Mouse (Mus musculus) liver, embryonic 11.5 days (tissue): ENCODE results near the gene Tnn. TPM values are rescaled to one million over a fixed set of nuclear protein-coding genes. Genes with fewer than 3 reads are reported as not detected.

Experiments used
- ATAC-seq: fragments of 200-750 bp; cut with Nextera tagmentation; replicated peaks from 2 replicates; pipeline ENCODE4 v1.8.0; 2017; ENCODE audit warnings: moderate number of reproducible peaks, mild to moderate bottlenecking, moderate TSS enrichment, moderate library complexity; ENCODE audit not compliant: low FRiP score
- DNase-seq: peaks from one replicate; pipeline ENCODE4 v3.0.0-alpha.2; 2017; ENCODE audit warnings: low spot score
- H3K27ac ChIP-seq: fragments of 300-500 bp; sonication (generic); 2 replicates; pipeline ENCODE4 v1.5.1; 2014; ENCODE audit warnings: mild to moderate bottlenecking, low read depth, low read length, control low read depth
- H3K27me3 ChIP-seq: fragments of 300-500 bp; sonication (generic); replicated peaks from 2 replicates; pipeline ENCODE4 v1.6.1; 2014; ENCODE audit warnings: low read length, mixed read lengths; ENCODE audit not compliant: control insufficient read depth, insufficient read depth
- H3K36me3 ChIP-seq: fragments of 300-500 bp; sonication (generic); 2 replicates; pipeline ENCODE4 v1.6.1; 2014; ENCODE audit warnings: mild to moderate bottlenecking, low read length, moderate library complexity, mixed read lengths; ENCODE audit not compliant: control insufficient read depth, insufficient read depth
- H3K4me1 ChIP-seq: fragments of 300-500 bp; sonication (generic); replicated peaks from 2 replicates; pipeline ENCODE4 v1.6.1; 2014; ENCODE audit warnings: low read length, mixed read lengths; ENCODE audit not compliant: control insufficient read depth, insufficient read depth
- H3K4me2 ChIP-seq: fragments of 300-500 bp; sonication (generic); 2 replicates; pipeline ENCODE4 v1.6.1; 2014; ENCODE audit warnings: mild to moderate bottlenecking, control low read depth, moderate library complexity
- H3K4me3 ChIP-seq: fragments of 300-500 bp; sonication (generic); 2 replicates; pipeline ENCODE4 v1.5.1; 2014; ENCODE audit warnings: low read depth, low read length, control low read depth
- H3K9ac ChIP-seq: fragments of 300-500 bp; sonication (generic); 2 replicates; pipeline ENCODE4 v1.6.1; 2014; ENCODE audit warnings: low read depth, low read length, control low read depth
- H3K9me3 ChIP-seq: fragments of 300-500 bp; sonication (generic); 2 replicates; pipeline ENCODE4 v1.6.1; 2016; ENCODE audit warnings: low read length, inconsistent platforms, mixed read lengths; ENCODE audit not compliant: control insufficient read depth
- whole genome bisulfite sequencing: fragments of 180-500 bp; shearing (Covaris S2); extraction: QIAGEN DNeasy Blood & Tissue Kit; methylation state at CpG from one replicate; pipeline ENCODE4 v1.1.7; 2014; 5-methylcytosine and 5-hydroxymethylcytosine counted together
- polyA plus RNA-seq: library from polyadenylated mRNA; unstranded; fragments of >200 nt; fragmentation: Nextera tagmentation; extraction: Ambion mirVana; gene quantifications from 2 replicates; pipeline ENCODE4 v1.2.1, GENCODE M21; 2014

Gene Tnn
- polyA plus RNA-seq, 1 experiment from 2014 or later: not detected

GRCm38 (mm10) chr1:160050898-160051297 lies 102.5 kb downstream of the Tnn start:
- Histone ChIP-seq H3K9ac (no peak overlapping the region), H3K27me3 (no peaks in the 10 kb centered on the region), H3K4me1 (peaks cover 21% of the 10 kb centered on the region), H3K9me3 (no peaks in the 10 kb centered on the region), H3K4me3 (no peak overlapping the region), H3K36me3 (no peaks in the 10 kb centered on the region), H3K27ac (no peak overlapping the region), H3K4me2 (no peak overlapping the region)
- ATAC-seq (no peak), DNase-seq (no peak)
- WGBS: 90% methylated on average over 6 of the region's 6 CpGs

- peak; percentile 58 for ATAC-seq
- Histone ChIP-seq H3K4me3 (no peak overlapping the region), H3K4me1 (peaks cover 17% of the 10 kb centered on the region)
Measured at GRCm38 (mm10) chr1:160049131-160049880, 104.1 kb downstream of the Tnn start.

GRCm38 (mm10) chr1:160047481-160047931 lies 105.9 kb downstream of the Tnn start:
- DNase-seq (no peak), ATAC-seq (no peak)
- Histone ChIP-seq H3K36me3 (no peaks in the 10 kb centered on the region), H3K4me2 (no peak overlapping the region), H3K27me3 (no peaks in the 10 kb centered on the region), H3K4me1 (peaks cover 9% of the 10 kb centered on the region), H3K4me3 (no peak overlapping the region), H3K9ac (no peak overlapping the region), H3K27ac (no peak overlapping the region), H3K9me3 (no peaks in the 10 kb centered on the region)
- 76% methylated on average over 7 of the region's 7 CpGs for WGBS

More at GRCm38 (mm10) chr1:160049131-160049880, 104.1 kb downstream of the Tnn start:
- 58% methylated on average over 5 of the region's 5 CpGs for WGBS
- no peaks in the 10 kb centered on the region for H3K36me3 ChIP-seq
- H3K9me3 ChIP-seq: no peaks in the 10 kb centered on the region
- H3K4me2 ChIP-seq: 0 out of 2 replicates have a peak overlapping the region, but pooled peaks have one; percentile 1
- no peak overlapping the region for H3K9ac ChIP-seq
- no peaks in the 10 kb centered on the region for H3K27me3 ChIP-seq
- no peak overlapping the region for H3K27ac ChIP-seq
- no peak for DNase-seq

GRCm38 (mm10) chr1:160046786-160047185 lies 106.6 kb downstream of the Tnn start:
- no peaks in the 10 kb centered on the region for H3K27me3 ChIP-seq
- ATAC-seq: no peak
- H3K27ac ChIP-seq: no peak overlapping the region
- no peaks in the 10 kb centered on the region for H3K9me3 ChIP-seq
- H3K36me3 ChIP-seq: no peaks in the 10 kb centered on the region
- H3K4me1 ChIP-seq: peaks cover 9% of the 10 kb centered on the region
- no peak for DNase-seq
- no peak overlapping the region for H3K9ac ChIP-seq
- no peak overlapping the region for H3K4me3 ChIP-seq
- 92% methylated on average over 4 of the region's 4 CpGs for WGBS
- H3K4me2 ChIP-seq: no peak overlapping the region

- Histone ChIP-seq H3K4me2 (peak overlapping the region; percentile 74), H3K9ac (no peak overlapping the region), H3K27me3 (no peaks in the 10 kb centered on the region), H3K4me3 (no peak overlapping the region), H3K36me3 (no peaks in the 10 kb centered on the region), H3K27ac (no peak overlapping the region), H3K9me3 (no peaks in the 10 kb centered on the region), H3K4me1 (peaks cover 9% of the 10 kb centered on the region)
- WGBS: 80% methylated on average over 5 of the region's 5 CpGs
- DNase-seq (no peak), ATAC-seq (no peak)
Measured at GRCm38 (mm10) chr1:160045971-160046370, 107.4 kb downstream of the Tnn start.

GRCm38 (mm10) chr1:160045056-160045715 lies 108.2 kb downstream of the Tnn start:
- Histone ChIP-seq H3K27me3 (no peaks in the 10 kb centered on the region), H3K9ac (peak overlapping the region; percentile 73), H3K4me2 (peak overlapping the region; percentile 74), H3K36me3 (no peaks in the 10 kb centered on the region), H3K27ac (peak overlapping the region; percentile 44; the same call in 1 of the 2 replicates), H3K4me3 (peak overlapping the region; percentile 64), H3K4me1 (peaks cover 9% of the 10 kb centered on the region), H3K9me3 (no peaks in the 10 kb centered on the region)
- 64% methylated on average over 3 of the region's 3 CpGs for WGBS
- ATAC-seq: no peak
- no peak for DNase-seq

- H3K36me3 ChIP-seq: no peaks in the 10 kb centered on the region
- H3K9ac ChIP-seq: peak within 1 kb of the TSS; percentile 73
- peak; percentile 69 for DNase-seq
- no peaks in the 10 kb centered on the region for H3K9me3 ChIP-seq
- H3K27ac ChIP-seq: peak within 1 kb of the TSS; percentile 44
- no peaks in the 10 kb centered on the region for H3K27me3 ChIP-seq
- ATAC-seq: peak; percentile 84
- under 1% methylated on average over 33 of the region's 33 CpGs for WGBS
- H3K4me1 ChIP-seq: peaks cover 3% of the 10 kb centered on the region; the same call in 1 of the 2 replicates
- peak within 1 kb of the TSS; percentile 64 for H3K4me3 ChIP-seq
- peak within 1 kb of the TSS; percentile 74 for H3K4me2 ChIP-seq
Measured at GRCm38 (mm10) chr1:160044237-160045021, 109.0 kb downstream of the Tnn start, which contains the start of gene 4930523C07Rik. 4930523C07Rik (plus strand) TSS chr1:160044382.

GRCm38 (mm10) chr1:160043271-160043975 lies 110.0 kb downstream of the Tnn start:
- Histone ChIP-seq H3K4me3 (no peak overlapping the region), H3K27ac (no peak overlapping the region), H3K9ac (no peak overlapping the region), H3K4me2 (peak overlapping the region; percentile 74), H3K4me1 (no peaks in the 10 kb centered on the region; the same call in 1 of the 2 replicates), H3K9me3 (no peaks in the 10 kb centered on the region), H3K27me3 (no peaks in the 10 kb centered on the region), H3K36me3 (no peaks in the 10 kb centered on the region)
- ATAC-seq (no peak), DNase-seq (no peak)
- 76% methylated on average over 13 of the region's 13 CpGs for WGBS
